Mouse (Mus musculus): ENCODE measurements at regions not wholly inside any gene's neighbourhood (a gene's known extent, or its start where the extent isn't known, plus 50 kb on each side); places are given as distances from the start of the nearest gene placed in this dataset.
A peak's percentile ranks its signal among the peaks of the same experiment; 100 is the strongest.

DNA sequence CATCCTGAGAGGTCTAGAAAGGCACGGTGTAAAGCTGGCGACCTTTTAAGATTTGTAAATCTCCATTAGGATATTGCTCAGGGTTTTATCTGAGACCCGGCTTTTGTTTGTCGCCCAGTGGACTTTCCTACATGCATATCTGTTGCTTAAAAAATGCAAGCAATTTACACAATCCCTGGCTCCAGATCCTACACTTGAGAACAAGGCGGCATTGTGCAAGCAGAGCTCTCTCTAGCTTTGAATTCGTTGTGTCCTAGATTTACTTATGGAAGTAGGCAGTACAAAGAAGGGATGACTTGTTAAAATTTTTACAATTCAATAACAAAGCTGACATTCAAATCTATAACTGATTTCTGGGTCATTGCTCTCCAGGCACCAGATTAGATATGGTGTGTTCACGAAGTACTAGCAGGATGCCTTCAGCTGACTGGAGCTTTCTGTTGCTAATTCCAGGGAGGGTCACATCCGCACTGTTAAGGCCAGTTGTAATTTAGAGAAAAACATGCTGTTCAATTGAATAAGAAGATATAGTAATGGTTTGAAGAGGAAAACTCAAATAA lies 62.2 kb upstream of the Teddm2 start:
- no peaks in the 10 kb centered on the region for H3K9me3 ChIP-seq
- no peaks in the 10 kb centered on the region for H3K27me3 ChIP-seq (ENCODE audit: insufficient read depth, poor library complexity, severe bottlenecking)
- WGBS = 62% methylated on average over 8 of the region's 8 CpGs
- no peak overlapping the region for H3K27ac ChIP-seq
- 0 out of 2 replicates have a peak, but pooled peaks cover 8% of the 10 kb centered on the region for H3K4me1 ChIP-seq (replicated peaks)
- DNase-seq (ENCODE audit: low spot score) = no peak
- no peaks in the 10 kb centered on the region for H3K36me3 ChIP-seq
- no peak overlapping the region for H3K4me3 ChIP-seq

DNA sequence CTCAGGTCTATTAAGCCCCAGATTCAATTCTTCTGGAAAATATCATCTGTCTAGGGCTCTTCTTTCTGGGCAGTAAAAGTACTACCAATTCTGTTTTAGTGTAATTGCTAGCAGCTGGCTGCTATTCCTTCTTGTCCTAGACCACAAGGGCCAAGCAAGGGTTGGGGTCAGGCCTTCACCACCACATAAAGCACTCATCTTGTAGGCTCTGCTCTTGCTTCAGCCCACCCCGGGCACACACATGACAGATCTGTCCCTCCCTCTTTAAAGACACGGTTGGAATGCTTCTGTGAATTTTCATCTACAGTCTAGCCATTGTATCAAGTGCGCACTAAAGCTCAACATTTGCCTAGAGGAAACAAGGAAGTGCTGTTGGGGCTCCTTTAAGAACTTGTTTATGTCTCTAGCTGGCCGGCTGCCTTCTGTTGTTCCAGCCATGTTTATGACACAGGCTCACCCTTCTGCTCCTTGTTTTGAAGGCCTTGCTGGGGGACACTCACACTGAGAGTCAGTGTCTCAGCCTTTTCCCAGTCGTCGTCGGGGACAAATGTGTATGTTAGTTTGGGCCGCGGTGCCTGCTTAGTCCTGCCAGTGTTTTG lies 63.8 kb upstream of the Teddm2 start:
- H3K4me1 ChIP-seq (replicated peaks) = 0 out of 2 replicates have a peak, but pooled peaks cover 8% of the 10 kb centered on the region
- no peaks in the 10 kb centered on the region for H3K27me3 ChIP-seq (ENCODE audit: insufficient read depth, poor library complexity, severe bottlenecking)
- H3K27ac ChIP-seq = no peak overlapping the region
- 79% methylated on average over 9 of the region's 9 CpGs for WGBS
- DNase-seq (ENCODE audit: low spot score) = no peak
- no peaks in the 10 kb centered on the region for H3K9me3 ChIP-seq
- H3K36me3 ChIP-seq = no peaks in the 10 kb centered on the region
- no peak overlapping the region for H3K4me3 ChIP-seq

DNA sequence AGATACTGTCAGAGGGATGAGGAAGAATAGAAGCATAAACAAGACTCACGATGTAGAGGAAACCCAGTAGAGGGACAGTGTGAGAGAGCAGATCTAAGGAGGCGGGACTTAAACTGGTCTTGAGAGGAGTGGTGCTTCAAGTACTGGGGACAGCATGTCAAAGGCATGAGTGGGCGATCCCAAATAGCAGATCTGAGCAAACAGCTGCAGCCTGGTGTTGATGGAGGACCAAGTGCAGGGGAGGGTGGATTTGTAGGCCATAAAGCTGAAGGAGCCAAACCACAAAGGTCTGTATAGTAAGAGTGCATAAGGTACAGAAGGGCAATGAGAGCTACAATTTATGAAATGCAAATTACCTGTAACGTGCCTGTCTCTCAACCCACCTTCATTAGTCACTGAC lies 69.4 kb upstream of the Teddm2 start:
- H3K27me3 ChIP-seq (ENCODE audit: insufficient read depth, poor library complexity, severe bottlenecking) = no peaks in the 10 kb centered on the region
- H3K27ac ChIP-seq = no peak overlapping the region
- H3K9me3 ChIP-seq = no peaks in the 10 kb centered on the region
- no peaks in the 10 kb centered on the region for H3K4me1 ChIP-seq (replicated peaks)
- no peaks in the 10 kb centered on the region for H3K36me3 ChIP-seq
- no peak for DNase-seq (ENCODE audit: low spot score)
- no peak overlapping the region for H3K4me3 ChIP-seq
- WGBS = 87% methylated on average over 4 of the region's 4 CpGs

DNA sequence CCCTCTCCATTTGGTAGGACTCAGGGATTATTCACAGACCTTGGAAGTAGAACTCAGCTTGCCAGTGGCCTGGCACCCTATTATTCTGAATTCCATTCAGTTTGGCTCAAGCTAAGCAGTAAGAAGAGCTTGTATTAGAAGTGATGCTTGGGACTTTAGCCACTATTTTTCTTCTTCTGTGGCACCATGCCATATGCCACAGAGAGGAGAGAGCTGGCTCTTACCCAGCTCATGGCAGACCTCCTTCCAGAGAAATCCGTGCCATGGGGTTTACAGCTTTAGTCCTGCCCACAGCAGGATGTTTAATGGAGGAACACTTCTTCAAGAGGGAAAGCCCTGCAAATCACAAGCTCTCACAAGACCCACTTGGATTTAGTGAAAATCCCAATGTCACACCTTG lies 74.3 kb upstream of the Teddm2 start:
- Histone ChIP-seq H3K27me3 (ENCODE audit: insufficient read depth, poor library complexity, severe bottlenecking) (no peaks in the 10 kb centered on the region), H3K4me3 (no peak overlapping the region), H3K27ac (no peak overlapping the region), H3K9me3 (0 out of 2 replicates have a peak, but pooled peaks cover 4% of the 10 kb centered on the region), H3K36me3 (no peaks in the 10 kb centered on the region), H3K4me1 (replicated peaks) (peaks cover 16% of the 10 kb centered on the region)
- DNase-seq (ENCODE audit: low spot score) = no peak
- 84% methylated on average over 1 of the region's 1 CpGs for WGBS

DNA sequence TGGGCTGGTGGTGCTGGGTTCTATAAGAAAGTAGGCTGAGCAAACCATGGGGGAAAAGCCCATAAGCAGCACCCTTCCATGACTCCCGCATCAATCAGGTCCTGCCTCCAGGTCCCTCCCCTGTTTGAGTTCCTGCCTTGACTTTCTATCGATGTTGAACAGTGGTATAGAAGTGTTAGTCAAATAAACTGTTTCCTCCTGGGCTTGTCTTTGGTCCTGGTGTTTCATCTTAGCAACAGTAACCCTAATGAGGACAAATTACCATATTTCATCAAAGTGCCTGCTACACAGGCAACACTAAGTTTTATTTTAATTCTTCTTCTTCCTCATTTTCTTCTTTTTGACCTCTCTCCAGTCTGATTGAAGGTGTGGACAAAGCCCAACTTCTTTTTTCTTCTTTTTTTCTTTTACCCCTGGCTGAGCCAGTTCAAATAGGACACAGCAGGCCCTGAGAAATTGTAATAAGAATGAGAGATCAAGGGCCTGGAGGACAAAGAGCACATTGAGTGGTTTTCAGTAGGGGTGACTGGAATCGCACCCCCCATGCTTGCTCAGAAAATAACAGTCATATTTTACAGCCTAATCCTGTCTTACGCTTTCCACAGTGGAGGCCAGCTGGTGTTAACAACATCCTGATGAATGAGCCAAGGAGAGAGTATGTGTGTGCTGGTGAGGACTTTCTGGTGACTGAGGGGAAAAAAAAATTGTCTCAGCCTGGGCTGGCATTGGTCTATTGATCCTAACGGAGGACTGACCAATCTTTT lies 78.1 kb upstream of the Teddm2 start:
- H3K36me3 ChIP-seq = no peaks in the 10 kb centered on the region
- 0 out of 2 replicates have a peak, but pooled peaks cover 4% of the 10 kb centered on the region for H3K9me3 ChIP-seq
- peaks cover 16% of the 10 kb centered on the region for H3K4me1 ChIP-seq (replicated peaks)
- WGBS = 17% methylated on average over 5 of the region's 5 CpGs
- peak overlapping the region; percentile 31; the same call in 1 of the 2 replicates for H3K27ac ChIP-seq
- H3K27me3 ChIP-seq (ENCODE audit: insufficient read depth, poor library complexity, severe bottlenecking) = no peaks in the 10 kb centered on the region
- no peak overlapping the region for H3K4me3 ChIP-seq
- DNase-seq (ENCODE audit: low spot score) = peak; percentile 35

DNA sequence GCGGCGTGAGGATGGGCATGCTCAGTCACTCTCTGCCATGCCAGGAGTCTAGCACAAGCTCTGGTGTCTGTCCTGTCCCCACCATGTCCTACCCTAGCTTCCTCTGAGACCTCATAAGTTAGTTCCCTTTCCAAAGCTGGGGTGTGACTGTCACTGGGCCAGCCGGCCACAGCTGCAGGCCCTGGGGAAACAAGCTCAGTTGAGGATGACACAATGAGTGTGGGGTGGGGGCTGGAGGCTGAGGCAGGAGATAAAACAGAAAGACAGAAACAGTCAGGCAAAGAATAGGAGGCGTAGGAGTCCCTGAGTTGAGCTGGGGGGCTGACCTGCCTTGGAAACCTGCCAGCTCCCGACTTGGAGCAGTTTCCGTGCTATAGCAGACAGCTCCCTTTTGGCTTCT lies 80.9 kb upstream of the Teddm2 start:
- Histone ChIP-seq H3K27ac (peak overlapping the region; percentile 1; the same call in 1 of the 2 replicates), H3K27me3 (ENCODE audit: insufficient read depth, poor library complexity, severe bottlenecking) (no peaks in the 10 kb centered on the region), H3K36me3 (no peaks in the 10 kb centered on the region), H3K4me1 (replicated peaks) (peaks cover 16% of the 10 kb centered on the region), H3K4me3 (no peak overlapping the region), H3K9me3 (0 out of 2 replicates have a peak, but pooled peaks cover under 1% of the 10 kb centered on the region)
- DNase-seq (ENCODE audit: low spot score) = no peak
- 78% methylated on average over 6 of the region's 6 CpGs for WGBS

DNA sequence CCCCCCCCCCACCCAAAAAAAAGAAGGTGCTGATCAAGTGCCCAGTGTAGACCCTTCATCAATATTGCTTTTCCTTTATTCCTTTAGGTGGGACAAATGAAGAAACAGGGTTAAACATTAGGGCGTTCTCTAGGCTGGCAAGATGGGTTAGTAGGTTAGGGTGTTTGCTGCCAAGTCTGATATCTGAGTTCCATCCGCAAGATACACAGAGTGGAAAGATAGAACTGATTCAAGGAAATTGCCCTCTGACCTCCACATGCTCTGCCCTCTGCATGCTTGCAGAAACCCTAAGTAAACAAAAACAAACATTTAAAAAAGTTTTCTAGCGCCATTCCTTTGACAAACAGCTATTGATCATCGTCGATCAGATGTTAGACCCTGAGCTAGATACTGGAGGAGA lies 85.6 kb upstream of the Teddm2 start:
- no peaks in the 10 kb centered on the region for H3K9me3 ChIP-seq
- H3K4me1 ChIP-seq (replicated peaks) = no peaks in the 10 kb centered on the region
- no peak overlapping the region for H3K4me3 ChIP-seq
- no peaks in the 10 kb centered on the region for H3K27me3 ChIP-seq (ENCODE audit: insufficient read depth, poor library complexity, severe bottlenecking)
- no peak for DNase-seq (ENCODE audit: low spot score)
- no peak overlapping the region for H3K27ac ChIP-seq
- 91% methylated on average over 5 of the region's 5 CpGs for WGBS
- no peaks in the 10 kb centered on the region for H3K36me3 ChIP-seq

DNA sequence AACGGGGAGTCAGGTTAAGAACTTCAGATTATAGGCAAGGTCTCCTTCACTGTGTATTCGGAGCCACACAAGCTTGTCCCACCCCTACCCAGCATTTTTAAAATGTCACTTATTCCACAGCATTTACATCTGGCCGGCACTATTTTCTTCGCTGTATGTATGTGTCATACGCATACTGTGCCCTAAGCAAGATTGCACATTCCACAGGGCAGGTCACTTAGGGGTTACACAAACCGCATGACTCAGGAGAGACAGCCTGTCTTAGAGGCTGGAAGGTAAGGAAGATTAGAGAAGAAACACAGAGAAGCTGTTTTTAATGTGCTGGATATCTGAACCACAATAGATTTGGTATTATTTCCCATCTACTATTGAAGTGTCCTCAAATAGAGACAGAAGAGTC lies 86.6 kb upstream of the Teddm2 start:
- H3K27ac ChIP-seq = no peak overlapping the region
- no peak for DNase-seq (ENCODE audit: low spot score)
- no peaks in the 10 kb centered on the region for H3K36me3 ChIP-seq
- no peaks in the 10 kb centered on the region for H3K27me3 ChIP-seq (ENCODE audit: insufficient read depth, poor library complexity, severe bottlenecking)
- no peak overlapping the region for H3K4me3 ChIP-seq
- H3K4me1 ChIP-seq (replicated peaks) = no peaks in the 10 kb centered on the region
- WGBS = 83% methylated on average over 6 of the region's 6 CpGs
- H3K9me3 ChIP-seq = no peaks in the 10 kb centered on the region

DNA sequence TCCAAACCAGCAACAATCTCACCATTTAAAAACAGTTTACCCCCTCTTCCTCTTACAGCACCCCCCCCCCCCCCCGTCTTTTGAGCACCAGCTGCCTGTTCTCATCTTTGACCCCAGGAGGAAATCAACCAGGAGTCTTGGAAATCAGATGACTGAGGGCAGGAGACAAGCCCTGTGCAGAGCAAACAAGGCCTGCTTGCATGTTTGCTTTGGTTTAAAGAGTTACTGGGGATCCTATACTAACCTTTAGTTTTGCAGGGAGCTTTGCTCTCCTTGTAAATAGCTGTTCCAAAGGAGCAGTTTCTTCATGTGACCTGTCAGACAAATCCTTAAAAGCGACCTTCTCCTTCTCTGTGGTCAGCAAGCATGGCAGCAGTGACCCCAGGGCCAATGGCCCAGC lies 88.3 kb upstream of the Teddm2 start:
- 59% methylated on average over 2 of the region's 2 CpGs for WGBS
- H3K27me3 ChIP-seq (ENCODE audit: insufficient read depth, poor library complexity, severe bottlenecking) = no peaks in the 10 kb centered on the region
- H3K36me3 ChIP-seq = no peaks in the 10 kb centered on the region
- DNase-seq (ENCODE audit: low spot score) = no peak
- no peak overlapping the region for H3K4me3 ChIP-seq
- H3K9me3 ChIP-seq = no peaks in the 10 kb centered on the region
- no peak overlapping the region for H3K27ac ChIP-seq
- no peaks in the 10 kb centered on the region for H3K4me1 ChIP-seq (replicated peaks)

DNA sequence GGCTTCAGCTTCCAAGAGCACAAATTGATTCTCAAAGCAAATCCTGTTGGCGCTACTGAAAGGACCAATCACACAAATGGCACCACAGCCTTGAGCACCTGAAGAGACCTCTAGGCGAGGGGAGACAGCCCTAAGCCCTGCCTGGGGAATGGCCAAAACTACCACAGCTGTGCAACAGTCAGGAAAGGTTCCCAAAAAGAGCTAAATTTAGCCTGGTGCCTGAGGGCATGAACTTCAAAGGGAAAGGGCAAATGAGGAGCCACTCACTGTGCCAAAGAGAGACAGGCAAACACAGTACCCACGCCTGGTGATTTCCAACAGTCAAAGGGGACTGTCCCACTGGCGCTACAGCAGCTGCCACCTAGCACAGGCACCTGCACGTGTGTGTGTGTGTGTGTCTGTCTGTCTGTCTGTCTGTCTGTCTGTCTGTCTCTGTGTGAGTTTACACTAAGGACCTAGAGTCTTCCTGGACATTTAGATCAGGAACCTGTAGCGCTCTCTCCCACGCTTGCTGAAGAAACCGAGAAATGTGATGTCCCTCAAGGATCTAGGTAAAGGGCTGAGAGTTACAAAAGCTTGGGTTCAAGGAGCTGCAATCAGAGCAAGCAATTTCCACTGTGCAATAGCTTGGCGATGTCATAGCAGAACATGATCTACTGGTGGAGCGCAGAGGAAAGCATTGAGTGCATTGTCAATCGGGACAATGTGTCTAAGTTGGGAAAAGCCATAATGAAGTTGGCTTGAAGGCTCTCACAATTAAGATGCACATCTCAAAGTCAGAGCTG lies 90.8 kb upstream of the Teddm2 start:
- Histone ChIP-seq H3K4me1 (replicated peaks) (no peaks in the 10 kb centered on the region), H3K27me3 (ENCODE audit: insufficient read depth, poor library complexity, severe bottlenecking) (no peaks in the 10 kb centered on the region), H3K36me3 (no peaks in the 10 kb centered on the region), H3K9me3 (peaks cover 7% of the 10 kb centered on the region; the same call in 1 of the 2 replicates), H3K27ac (no peak overlapping the region), H3K4me3 (no peak overlapping the region)
- 87% methylated on average over 11 of the region's 11 CpGs for WGBS
- no peak for DNase-seq (ENCODE audit: low spot score)

DNA sequence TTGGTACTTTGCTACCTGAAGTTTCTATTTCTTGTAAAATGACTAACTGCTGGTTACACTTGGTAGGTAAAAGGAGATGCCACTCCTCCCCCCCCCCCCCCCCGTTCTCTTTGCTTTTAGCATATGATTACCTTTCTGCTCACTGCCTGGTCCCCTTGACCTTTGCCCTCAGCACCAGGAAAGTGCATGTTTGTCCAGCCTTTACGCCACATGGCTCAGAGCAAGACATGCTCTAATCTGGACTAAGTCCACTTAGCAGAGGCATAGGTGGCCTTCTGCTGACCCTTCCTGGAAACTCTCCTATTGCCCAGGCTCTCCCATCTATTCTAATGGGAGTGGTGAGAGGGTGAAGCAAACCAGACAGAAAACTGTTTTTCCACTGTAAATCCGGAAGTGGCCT lies 92.4 kb upstream of the Teddm2 start:
- no peaks in the 10 kb centered on the region for H3K27me3 ChIP-seq (ENCODE audit: insufficient read depth, poor library complexity, severe bottlenecking)
- peaks cover 7% of the 10 kb centered on the region; the same call in 1 of the 2 replicates for H3K9me3 ChIP-seq
- DNase-seq (ENCODE audit: low spot score) = no peak
- WGBS = 71% methylated on average over 3 of the region's 3 CpGs
- H3K4me3 ChIP-seq = no peak overlapping the region
- H3K36me3 ChIP-seq = no peaks in the 10 kb centered on the region
- H3K4me1 ChIP-seq (replicated peaks) = peaks cover 6% of the 10 kb centered on the region
- H3K27ac ChIP-seq = no peak overlapping the region

DNA sequence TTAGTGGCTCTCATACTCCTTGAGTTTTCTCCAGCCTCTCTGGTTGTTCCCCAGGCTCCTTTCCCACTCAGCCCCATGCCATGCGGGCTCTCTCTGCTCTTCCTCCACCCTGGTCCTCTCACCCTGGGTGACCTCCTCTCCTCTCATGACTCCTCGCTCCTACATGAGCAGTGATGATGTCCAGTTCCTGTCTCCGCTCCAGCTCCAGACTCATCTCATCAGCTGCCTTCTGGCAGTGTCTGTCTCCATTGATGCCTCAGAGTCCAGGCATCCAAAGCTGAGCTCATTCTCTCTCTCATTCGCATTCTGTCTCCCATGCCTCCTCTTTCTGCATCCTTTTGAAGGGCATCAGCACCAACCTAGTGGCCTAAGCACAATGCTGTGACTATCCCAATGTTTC lies 94.8 kb upstream of the Teddm2 start:
- Histone ChIP-seq H3K9me3 (peaks cover 7% of the 10 kb centered on the region; the same call in 1 of the 2 replicates), H3K4me3 (no peak overlapping the region), H3K4me1 (replicated peaks) (peaks cover 12% of the 10 kb centered on the region), H3K36me3 (no peaks in the 10 kb centered on the region), H3K27me3 (ENCODE audit: insufficient read depth, poor library complexity, severe bottlenecking) (no peaks in the 10 kb centered on the region), H3K27ac (no peak overlapping the region)
- 93% methylated on average over 4 of the region's 4 CpGs for WGBS
- no peak for DNase-seq (ENCODE audit: low spot score)

All from hindbrain, embryonic 10.5 days (tissue).